Mouse (Mus musculus) megakaryocyte, embryonic 14.5 days (primary cell): ENCODE data around the gene Fam219b. TPM values are rescaled to one million over a fixed set of nuclear protein-coding genes. Genes with fewer than 3 reads are reported as not detected.

Source experiments
- H3K27me3 ChIP-seq: replicated peaks from 2 replicates; pipeline ENCODE3; 2012; ENCODE audit warnings: inconsistent platforms
- H3K36me3 ChIP-seq: replicated peaks from 2 replicates; pipeline ENCODE3; 2012; ENCODE audit warnings: low read length, inconsistent platforms, mixed read lengths
- H3K4me1 ChIP-seq: 2 replicates; pipeline ENCODE4 v1.6.1; 2012; ENCODE audit warnings: inconsistent platforms
- H3K4me3 ChIP-seq: replicated peaks from 2 replicates; pipeline ENCODE3; 2012; ENCODE audit warnings: moderate library complexity, mild to moderate bottlenecking, inconsistent platforms
- H3K9me3 ChIP-seq: 2 replicates; pipeline ENCODE4 v1.6.1; 2012; ENCODE audit warnings: inconsistent platforms
- FLI1 ChIP-seq: IDR thresholded peaks from 2 replicates; pipeline ENCODE4 v1.6.1; 2012; ENCODE audit warnings: low read length, inconsistent platforms, mixed read lengths
- GATA1 ChIP-seq: IDR thresholded peaks from 3 replicates; pipeline ENCODE4 v1.6.1; 2012; ENCODE audit warnings: mixed read lengths, low read length, inconsistent platforms, borderline replicate concordance
- polyA plus RNA-seq: library from polyadenylated mRNA; stranded (reverse); fragments of >175 nt; gene quantifications from 2 replicates; pipeline ENCODE4 v1.2.3, GENCODE M21; 2012; ENCODE audit warnings: low replicate concordance; ENCODE audit not compliant: insufficient read depth

Fam219b gene
- polyA plus RNA-seq, 1 experiment: 4.9 TPM

DNA sequence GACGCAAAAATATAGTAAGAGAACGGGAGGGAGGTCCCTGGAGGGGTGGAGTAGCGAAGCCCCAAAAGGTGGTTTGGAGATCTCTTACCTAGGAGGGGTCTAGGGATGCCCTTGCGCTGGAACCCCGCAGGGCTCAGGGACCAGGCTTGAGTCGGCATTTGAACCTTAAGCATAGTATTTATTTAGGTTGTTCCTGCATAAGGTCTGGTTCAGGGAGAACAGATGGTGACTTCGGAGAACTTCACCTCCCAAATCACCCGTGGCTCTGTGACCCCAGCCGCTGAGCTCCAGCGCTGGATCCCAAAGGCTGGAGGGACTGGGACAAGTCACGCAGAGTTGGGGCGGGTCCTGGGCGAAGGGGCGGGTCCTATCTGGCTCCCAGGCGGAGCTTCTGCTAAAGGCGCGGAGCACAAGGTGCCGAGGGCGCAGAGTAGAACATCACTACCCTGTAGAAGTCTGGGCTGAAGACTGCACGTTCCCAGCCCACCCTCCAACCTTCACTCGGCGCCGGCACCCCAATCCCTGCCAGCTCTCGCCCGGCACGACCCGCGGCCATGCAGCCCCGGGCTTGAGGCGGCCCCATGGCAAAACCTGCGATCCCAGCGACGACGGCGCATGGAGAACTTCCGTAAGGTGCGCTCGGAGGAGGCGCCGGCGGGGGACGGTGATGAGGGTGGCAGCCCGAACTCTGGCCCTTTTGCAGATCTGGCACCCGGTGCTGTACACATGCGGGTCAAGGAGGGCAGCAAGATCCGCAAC, 33.5 kb upstream of the Fam219b start, which contains the start of gene Rpp25:
Gene Rpp25, plus strand, starts transcription at position 405 of the 759 bp plus-strand sequence.
- TF ChIP-seq FLI1 (no peak), GATA1 (no peak)
- peaks cover 50% of the 10 kb centered on the region for H3K4me1 ChIP-seq
- no peaks in the 10 kb centered on the region for H3K36me3 ChIP-seq
- H3K27me3 ChIP-seq: peaks cover 84% of the 10 kb centered on the region
- peak within 1 kb of the TSS; percentile 88 for H3K4me3 ChIP-seq
- H3K9me3 ChIP-seq: peaks cover 5% of the 10 kb centered on the region; the same call in 1 of the 2 replicates

DNA sequence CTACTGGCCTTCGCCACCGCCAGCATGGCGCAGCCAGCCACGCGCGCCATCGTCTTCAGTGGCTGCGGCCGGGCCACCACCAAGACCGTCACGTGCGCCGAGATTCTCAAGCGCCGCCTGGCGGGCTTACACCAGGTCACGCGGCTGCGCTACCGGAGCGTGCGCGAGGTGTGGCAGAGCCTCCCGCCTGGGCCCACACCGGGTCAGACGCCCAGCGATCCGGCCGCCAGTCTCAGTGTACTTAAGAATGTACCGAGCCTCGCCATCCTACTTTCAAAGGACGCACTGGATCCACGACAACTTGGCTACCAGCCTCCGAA, 33.0 kb upstream of the Fam219b start:
- peaks cover 79% of the 10 kb centered on the region for H3K27me3 ChIP-seq
- peaks cover 5% of the 10 kb centered on the region; the same call in 1 of the 2 replicates for H3K9me3 ChIP-seq
- peak overlapping the region; percentile 88 for H3K4me3 ChIP-seq
- TF ChIP-seq FLI1 (no peak), GATA1 (no peak)
- peaks cover 50% of the 10 kb centered on the region for H3K4me1 ChIP-seq
- no peaks in the 10 kb centered on the region for H3K36me3 ChIP-seq

DNA sequence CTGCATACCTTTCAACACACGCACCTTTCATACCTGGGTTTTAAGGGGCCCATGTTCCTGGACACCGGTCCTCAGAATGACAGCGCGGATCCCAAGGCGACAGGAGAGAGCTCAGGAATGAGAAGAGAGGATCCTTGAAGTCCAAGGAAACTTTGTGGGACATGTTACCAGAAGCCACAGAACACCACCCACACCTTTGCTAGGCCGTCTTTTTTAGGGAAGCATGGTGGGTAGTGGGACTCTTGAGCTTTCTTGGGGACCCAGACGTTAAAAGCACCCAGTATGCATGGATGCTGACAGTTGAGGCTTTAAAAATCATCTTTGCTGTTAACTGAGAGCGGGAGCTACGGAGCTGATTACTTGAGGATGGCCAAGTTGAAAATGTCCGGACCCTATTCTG, 32.4 kb upstream of the Fam219b start:
- Histone ChIP-seq H3K9me3 (peaks cover 5% of the 10 kb centered on the region; the same call in 1 of the 2 replicates), H3K4me1 (peaks cover 50% of the 10 kb centered on the region), H3K27me3 (peaks cover 76% of the 10 kb centered on the region), H3K4me3 (no peak overlapping the region), H3K36me3 (no peaks in the 10 kb centered on the region)
- TF ChIP-seq GATA1 (no peak), FLI1 (no peak)

DNA sequence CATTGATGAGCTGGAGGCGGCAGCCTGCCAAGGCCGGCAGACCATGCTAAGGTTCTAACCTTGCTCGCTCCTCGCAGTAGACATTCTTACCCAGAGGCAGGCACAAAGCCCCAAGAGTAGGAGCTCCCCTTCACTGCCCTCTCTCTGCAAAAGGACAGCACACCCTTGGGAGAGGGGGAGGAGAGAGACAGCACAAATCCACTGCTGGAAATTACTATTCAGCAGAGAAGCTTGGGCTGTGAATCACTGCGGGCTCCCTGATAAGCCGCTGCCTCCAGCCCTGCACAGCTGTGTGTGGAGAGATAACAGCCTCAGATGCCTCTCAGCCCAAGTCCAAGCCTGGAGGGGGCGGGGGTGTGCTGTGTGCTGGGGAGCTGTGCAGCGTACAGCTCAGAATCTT, 31.6 kb upstream of the Fam219b start:
- H3K4me3 ChIP-seq: peak overlapping the region; percentile 64
- H3K36me3 ChIP-seq: no peaks in the 10 kb centered on the region
- TF ChIP-seq GATA1 (no peak; the same call in 2 of the 3 replicates), FLI1 (no peak)
- peaks cover 76% of the 10 kb centered on the region for H3K27me3 ChIP-seq
- H3K9me3 ChIP-seq: peaks cover 7% of the 10 kb centered on the region; the same call in 1 of the 2 replicates
- H3K4me1 ChIP-seq: peaks cover 58% of the 10 kb centered on the region

DNA sequence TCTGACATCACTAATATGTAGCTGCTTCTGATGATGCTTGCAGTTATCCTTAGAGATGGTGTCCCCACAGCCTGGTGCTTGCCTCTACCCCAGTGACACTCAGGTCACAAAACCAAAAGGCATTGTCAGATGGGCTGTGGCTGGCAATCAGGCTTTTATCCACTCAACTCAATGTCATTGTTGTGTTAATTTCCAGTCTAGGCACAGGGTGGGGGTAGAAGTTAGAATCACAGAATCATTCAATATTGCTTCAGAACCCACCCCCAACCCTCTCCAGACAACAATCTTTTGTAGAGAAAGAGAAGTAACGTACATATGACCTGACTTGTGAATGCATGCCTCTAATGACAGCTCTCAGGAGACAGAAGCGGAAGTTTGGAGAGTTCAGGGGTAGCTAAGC, 26.8 kb upstream of the Fam219b start:
- no peak for TF ChIP-seq FLI1
- no peak for TF ChIP-seq GATA1
- peaks cover 52% of the 10 kb centered on the region for H3K27me3 ChIP-seq

DNA sequence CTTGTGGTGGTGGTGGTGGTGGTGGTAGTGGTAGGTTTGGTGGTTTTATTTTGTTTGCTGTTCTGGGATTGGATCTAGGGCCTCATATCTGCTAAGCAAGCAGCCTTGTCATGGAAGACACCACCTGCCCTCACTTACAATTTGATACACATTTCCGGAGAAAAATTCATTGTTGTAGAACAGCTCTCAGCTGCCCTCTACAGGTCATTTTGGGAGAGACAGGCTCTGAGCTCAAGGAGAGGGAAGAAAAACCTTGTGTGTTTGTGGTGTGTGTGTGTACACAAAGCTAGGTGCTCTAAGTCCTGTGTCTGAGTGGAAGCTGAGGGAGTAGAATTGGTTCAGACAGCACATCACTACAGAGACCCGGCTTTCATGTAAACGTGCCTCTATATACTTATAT, 20.2 kb upstream of the Fam219b start:
- Histone ChIP-seq H3K27me3 (peaks cover 20% of the 10 kb centered on the region), H3K9me3 (peaks cover 10% of the 10 kb centered on the region; the same call in 1 of the 2 replicates), H3K4me3 (no peak overlapping the region), H3K4me1 (peaks cover 13% of the 10 kb centered on the region; the same call in 1 of the 2 replicates), H3K36me3 (peaks cover 2% of the 10 kb centered on the region)
- no peak for TF ChIP-seq FLI1

More for the DNA sequence above, 26.8 kb upstream of the Fam219b start:
- no peak overlapping the region for H3K4me3 ChIP-seq
- H3K36me3 ChIP-seq: no peaks in the 10 kb centered on the region
- H3K4me1 ChIP-seq: peaks cover 23% of the 10 kb centered on the region
- peaks cover 18% of the 10 kb centered on the region; the same call in 1 of the 2 replicates for H3K9me3 ChIP-seq

DNA sequence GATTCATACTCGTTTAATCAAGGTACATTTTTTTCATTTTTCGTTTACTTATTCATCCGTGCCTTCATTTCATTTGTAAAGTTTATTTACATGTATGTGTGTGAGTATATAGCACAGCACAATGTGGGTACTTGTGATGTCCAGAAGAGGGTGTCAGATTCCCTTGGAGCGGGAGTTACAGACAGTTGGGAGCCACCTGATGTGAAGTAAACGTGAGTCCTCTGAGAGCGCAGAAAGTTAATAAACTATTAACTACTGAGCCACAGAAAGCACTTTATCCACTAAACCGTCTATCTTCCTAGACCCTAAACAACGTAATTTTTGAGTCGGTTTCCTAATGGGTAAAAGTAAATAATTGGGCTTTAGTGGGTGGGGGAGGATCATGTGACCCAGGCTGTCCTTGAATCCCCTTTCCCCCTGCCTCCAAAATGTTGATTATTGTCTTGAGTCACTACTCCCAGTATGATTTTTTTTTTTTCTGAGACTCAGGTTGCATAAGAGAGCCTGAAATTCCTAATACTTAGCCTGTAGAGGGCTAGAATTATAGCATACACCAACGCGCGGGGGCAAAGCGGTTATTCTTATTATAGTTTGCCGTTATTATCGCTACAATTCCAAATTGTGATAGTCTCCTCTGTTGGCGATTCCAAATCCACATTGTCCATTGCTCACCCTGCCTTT, 16.8 kb upstream of the Fam219b start:
- peaks cover 40% of the 10 kb centered on the region for H3K4me1 ChIP-seq
- H3K9me3 ChIP-seq: no peaks in the 10 kb centered on the region
- TF ChIP-seq GATA1: no peak
- no peak for TF ChIP-seq FLI1
- peaks cover 5% of the 10 kb centered on the region for H3K36me3 ChIP-seq
- peak overlapping the region; percentile 99 for H3K4me3 ChIP-seq
- no peaks in the 10 kb centered on the region for H3K27me3 ChIP-seq

DNA sequence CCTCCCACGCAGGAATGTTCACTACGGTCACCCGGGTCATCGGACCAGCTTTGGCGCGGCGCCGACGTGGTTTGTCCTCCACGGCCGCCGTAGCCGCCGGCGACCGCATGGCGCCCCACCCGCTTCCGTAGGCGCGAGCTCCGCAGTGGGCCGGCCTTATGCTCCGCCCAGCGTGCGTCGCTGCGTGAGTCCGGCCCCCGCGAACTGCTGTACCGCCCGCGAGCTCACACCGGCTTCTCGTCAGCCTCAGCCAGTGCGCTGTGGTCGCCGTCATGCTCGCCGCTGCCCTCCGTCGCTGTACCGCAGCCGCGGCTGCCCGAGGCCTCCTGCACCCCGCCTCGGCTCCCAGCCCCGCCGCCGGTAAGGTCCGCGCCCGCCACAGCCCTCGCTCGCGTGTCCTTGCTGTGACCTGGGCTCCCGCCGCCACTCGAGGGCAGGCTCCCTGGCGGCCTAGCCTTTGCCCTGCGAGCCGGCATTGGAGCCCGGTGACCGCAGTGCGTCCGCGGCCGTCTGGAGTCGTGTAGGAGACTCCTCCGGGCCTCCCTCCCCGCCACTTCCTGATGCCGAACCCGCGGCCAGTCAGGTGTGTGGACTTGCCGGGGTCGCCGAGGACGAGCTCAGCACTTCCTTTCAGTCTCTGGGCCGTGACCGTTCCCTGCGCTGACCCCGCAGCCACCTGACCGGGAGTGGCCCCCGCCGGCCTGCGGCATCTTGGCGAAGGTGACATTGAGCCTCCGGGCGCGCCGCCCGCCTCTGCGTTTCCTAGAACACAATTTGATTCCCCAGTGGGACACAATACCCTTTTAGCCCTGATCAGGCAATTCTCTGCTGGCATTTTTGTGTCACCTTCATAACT, 16.0 kb upstream of the Fam219b start, which contains the start of gene Cox5a:
Gene Cox5a, plus strand, starts transcription at position 219 of the 856 bp plus-strand sequence.
- Histone ChIP-seq H3K4me1 (peaks cover 48% of the 10 kb centered on the region), H3K27me3 (no peaks in the 10 kb centered on the region)

DNA sequence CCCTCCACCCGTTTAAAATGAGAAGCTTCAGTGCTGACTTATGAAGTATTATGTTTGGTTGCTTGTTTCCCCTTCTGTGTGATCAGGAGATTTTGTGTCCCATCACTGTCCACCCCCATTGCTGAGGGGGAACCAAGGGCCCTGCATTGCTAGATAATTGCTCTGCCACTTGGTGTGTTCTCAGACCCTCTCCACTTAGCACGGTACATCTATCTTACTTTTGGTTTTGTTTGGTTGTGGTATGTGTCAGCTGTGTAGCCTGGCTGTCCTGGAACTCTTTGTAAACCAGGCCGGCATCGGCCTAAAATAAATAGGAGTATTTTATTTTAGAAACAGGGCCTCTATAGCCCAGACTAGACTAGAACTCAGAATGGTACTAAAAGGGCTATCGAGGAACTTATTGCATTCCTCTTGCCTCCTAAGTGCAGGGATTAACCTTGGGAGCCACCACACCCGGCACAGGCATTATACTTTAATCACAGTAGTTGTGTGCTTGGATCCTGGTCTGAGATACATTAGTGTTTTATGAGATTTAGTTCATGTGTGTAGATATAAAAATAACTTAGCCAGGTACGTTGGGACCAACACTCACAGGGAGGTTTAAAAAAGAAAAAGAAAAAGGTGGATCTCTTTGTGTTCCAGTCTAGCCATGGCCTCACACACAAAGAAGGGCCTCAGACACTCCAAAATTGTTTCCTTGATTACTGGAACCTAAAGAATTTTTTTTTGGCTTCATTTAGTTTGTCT, 15.0 kb upstream of the Fam219b start:
- peak overlapping the region; percentile 99 for H3K4me3 ChIP-seq
- TF ChIP-seq GATA1 (no peak), FLI1 (no peak)
- H3K36me3 ChIP-seq: peaks cover 13% of the 10 kb centered on the region
- no peaks in the 10 kb centered on the region for H3K9me3 ChIP-seq
- H3K27me3 ChIP-seq: no peaks in the 10 kb centered on the region
- H3K4me1 ChIP-seq: peaks cover 49% of the 10 kb centered on the region

More for the DNA sequence above, 16.0 kb upstream of the Fam219b start, which contains the start of gene Cox5a:
- H3K9me3 ChIP-seq: no peaks in the 10 kb centered on the region
- TF ChIP-seq GATA1 (no peak), FLI1 (0 out of 2 replicates have a peak, but pooled peaks have one; percentile 10)
- H3K36me3 ChIP-seq: peaks cover 5% of the 10 kb centered on the region
- peak within 1 kb of the TSS; percentile 99 for H3K4me3 ChIP-seq

DNA sequence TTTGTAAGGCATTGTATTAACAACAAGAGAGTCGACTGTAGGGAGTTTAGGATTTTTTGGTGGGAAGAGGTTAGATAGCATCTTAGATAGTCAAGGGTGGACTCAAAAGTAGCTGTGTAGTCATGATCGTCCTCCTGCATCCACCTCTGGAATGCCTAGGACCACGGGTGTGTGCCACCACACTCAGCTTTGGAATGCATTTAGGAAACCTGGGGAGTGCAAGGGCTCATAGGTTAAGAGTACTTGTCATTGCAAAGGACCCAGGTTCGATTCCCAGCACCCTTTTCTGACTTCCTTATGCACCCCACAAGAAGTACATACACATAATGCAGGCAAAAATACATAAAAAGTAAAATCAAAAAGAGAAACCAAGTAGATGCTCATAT, 14.5 kb upstream of the Fam219b start:
- no peaks in the 10 kb centered on the region for H3K9me3 ChIP-seq
- H3K36me3 ChIP-seq: peaks cover 16% of the 10 kb centered on the region
- H3K4me3 ChIP-seq: peak overlapping the region; percentile 99
- TF ChIP-seq GATA1 (no peak), FLI1 (no peak)
- H3K27me3 ChIP-seq: no peaks in the 10 kb centered on the region
- H3K4me1 ChIP-seq: peaks cover 49% of the 10 kb centered on the region
